Mouse (Mus musculus) kidney, postnatal 36 days (tissue): ENCODE results near the gene Glb1l2.

Experiments
- DNase-seq, 2 experiments: peaks; one replicate each; pipeline ENCODE4 v3.0.0; 2021 to 2022; ENCODE audit warnings: mixed read lengths in 2 of 2

Glb1l2 gene

DNA sequence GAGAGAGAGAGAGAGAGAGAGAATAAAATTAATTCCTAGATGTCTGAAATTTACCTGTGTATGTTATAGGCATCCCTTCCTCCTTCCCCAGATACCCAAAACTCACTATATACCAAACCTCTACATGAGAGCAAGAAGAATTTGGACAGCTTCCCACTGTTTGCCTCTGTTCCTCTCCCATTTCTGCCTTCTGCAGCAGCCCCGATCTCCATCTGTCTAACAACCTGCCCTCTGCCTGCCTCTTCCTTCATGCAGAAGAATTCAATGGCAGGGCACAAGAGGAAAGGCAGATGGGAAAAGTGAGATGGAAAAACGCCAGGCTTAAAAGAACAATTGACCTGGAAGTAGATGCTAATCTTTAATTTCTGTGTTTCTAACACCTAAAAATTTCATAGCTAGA, 77.7 kb downstream of the Glb1l2 start:
- DNase-seq, result no peak

DNA sequence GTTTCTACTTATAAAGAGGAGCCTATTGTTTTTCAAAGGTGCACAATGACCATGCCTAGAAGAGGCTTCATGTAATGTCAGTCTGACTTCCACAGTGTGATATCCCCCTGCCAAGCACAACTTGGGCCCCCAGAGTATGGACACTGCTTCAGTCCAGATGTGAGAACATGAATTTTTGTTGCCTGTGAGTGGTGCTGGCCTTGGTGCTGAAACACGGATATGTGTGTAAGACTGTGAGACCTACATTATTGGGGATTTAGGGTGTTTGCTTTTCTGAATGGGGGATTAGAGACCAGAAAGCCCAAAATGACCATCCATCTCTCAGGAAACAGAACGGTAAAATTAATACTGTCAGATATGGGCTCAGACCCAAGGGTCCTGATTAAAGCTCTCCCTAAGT, 78.8 kb downstream of the Glb1l2 start:
- peak in 1 of 2 experiments; percentile 68 for DNase-seq

DNA sequence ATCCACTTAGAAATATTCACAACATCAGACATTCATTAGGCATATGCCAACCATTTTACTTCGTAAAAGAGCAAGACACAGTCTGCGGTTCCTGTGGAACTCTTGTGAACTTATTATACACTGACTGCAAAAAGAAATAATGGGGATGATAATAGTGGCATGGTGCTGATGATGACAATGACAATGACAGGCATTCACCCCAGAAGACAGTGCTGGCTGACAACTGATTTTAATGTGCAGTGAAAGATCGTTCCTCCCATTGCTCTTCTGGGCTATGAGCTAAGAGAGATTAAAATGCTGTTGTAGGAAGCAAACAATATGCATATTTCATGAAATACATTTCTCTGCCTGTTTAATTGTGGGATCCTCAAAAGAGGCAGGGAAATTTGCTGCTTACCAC, 80.6 kb downstream of the Glb1l2 start:
- DNase-seq, result no peak

DNA sequence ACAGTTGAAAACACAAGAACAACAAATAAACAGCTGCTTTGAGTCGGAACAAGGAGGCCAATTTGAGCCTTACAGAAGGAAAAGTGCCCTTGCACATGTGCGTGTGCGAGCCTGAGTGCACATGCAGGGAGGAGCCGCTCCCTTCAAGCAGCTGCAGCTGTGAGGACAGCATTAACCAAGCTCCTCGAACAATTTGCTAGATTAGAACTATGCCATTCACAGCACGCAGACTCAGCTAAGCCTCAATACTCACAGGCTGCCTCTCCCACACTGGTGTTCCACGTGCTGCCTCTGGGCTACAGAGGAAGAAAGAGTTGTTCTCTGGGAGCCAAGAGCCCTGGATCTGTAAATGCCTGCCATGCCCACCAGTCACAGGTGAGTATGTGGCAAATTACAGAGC, 84.5 kb downstream of the Glb1l2 start:
- no peak for DNase-seq

DNA sequence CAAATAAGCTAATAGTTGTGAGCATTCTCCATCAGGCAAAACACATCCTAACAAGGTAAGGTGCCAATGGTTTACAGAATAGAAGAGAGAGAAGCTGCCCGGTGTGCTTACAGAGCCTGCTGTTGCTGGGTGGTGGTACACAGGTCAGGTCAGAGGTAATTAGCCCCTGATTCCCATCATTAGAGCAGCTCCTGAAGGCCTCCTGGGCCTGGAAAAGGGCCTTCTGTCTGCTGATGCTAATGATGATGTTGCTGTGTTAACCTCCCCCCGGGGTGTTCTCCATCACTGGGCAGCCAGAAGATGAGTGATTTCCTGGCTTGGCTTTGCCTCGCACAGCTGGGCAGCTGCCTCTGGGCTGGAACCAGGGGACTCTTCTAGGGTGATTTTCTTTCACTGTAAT, 87.9 kb downstream of the Glb1l2 start:
- DNase-seq, result no peak
